Mouse (Mus musculus) limb, embryonic 12.5 days (tissue): ENCODE results near the gene Noxred1. TPM values are rescaled to one million over a fixed set of nuclear protein-coding genes. Genes with fewer than 3 reads are reported as not detected.
"Not testable (repeated sequence)": the region's sequence is repeated elsewhere in the genome, so short reads cannot be mapped to it uniquely, and the experiment has no call there.

ENCODE experiments used
- ATAC-seq: fragments of 200-750 bp; cut with Nextera tagmentation; 2 replicates; pipeline ENCODE4 v1.8.0; 2017; ENCODE audit warnings: low read depth, moderate TSS enrichment; ENCODE audit not compliant: insufficient number of reproducible peaks, insufficient read depth, low FRiP score, low TSS enrichment
- H3K27ac ChIP-seq: fragments of 300-500 bp; sonication (generic); 2 replicates; pipeline ENCODE4 v1.5.1; 2016; ENCODE audit warnings: mild to moderate bottlenecking, moderate library complexity
- H3K27me3 ChIP-seq: fragments of 300-500 bp; sonication (generic); 2 replicates; pipeline ENCODE4 v1.6.1; 2016; ENCODE audit warnings: mild to moderate bottlenecking, moderate library complexity
- H3K36me3 ChIP-seq: fragments of 300-500 bp; sonication (generic); 2 replicates; pipeline ENCODE4 v1.6.1; 2016; ENCODE audit warnings: mild to moderate bottlenecking, moderate library complexity
- H3K4me1 ChIP-seq: fragments of 300-500 bp; sonication (generic); replicated peaks from 2 replicates; pipeline ENCODE4 v1.6.1; 2016
- H3K4me2 ChIP-seq: fragments of 300-500 bp; sonication (generic); 2 replicates; pipeline ENCODE4 v1.6.1; 2016; ENCODE audit warnings: mild to moderate bottlenecking, moderate library complexity
- H3K4me3 ChIP-seq: fragments of 300-500 bp; sonication (generic); replicated peaks from 2 replicates; pipeline ENCODE4 v1.5.1; 2016; ENCODE audit warnings: mild to moderate bottlenecking
- H3K9ac ChIP-seq: fragments of 300-500 bp; sonication (generic); replicated peaks from 2 replicates; pipeline ENCODE4 v1.6.1; 2016; ENCODE audit warnings: mild to moderate bottlenecking, moderate library complexity
- H3K9me3 ChIP-seq: fragments of 300-500 bp; sonication (generic); 2 replicates; pipeline ENCODE4 v1.6.1; 2016; ENCODE audit warnings: mild to moderate bottlenecking, moderate library complexity
- WGBS: fragments of 180-500 bp; shearing (Covaris S2); methylation state at CpG from one replicate; pipeline ENCODE4 v1.1.7; 2016; 5-methylcytosine and 5-hydroxymethylcytosine counted together
- polyA plus RNA-seq: library from polyadenylated mRNA; unstranded; fragments of >200 nt; fragmentation: Nextera tagmentation; extraction: Ambion mirVana; gene quantifications from 2 replicates; pipeline ENCODE4 v1.2.1, GENCODE M21; 2016

Noxred1 gene
- 0.99 and 1.2 TPM in 2 replicates for polyA plus RNA-seq

DNA sequence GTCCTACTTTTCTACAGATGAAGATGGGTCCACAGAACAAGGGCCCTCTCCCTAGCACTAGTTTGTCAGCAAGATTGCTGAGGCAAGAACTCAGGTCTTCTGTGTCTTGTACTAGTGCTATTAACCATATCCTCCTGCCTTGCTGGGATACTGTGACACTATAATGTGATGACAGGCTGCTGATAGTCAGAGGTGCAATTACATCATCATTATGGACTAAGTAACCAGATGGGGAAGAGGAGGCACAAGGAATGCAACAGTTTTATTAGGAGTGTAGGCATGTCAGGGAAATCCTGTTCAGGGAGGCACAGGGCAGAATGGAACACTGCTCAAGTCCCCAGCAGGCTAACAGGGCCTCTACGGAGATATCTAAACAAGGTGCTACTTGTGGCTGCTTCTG lies at the start of gene Noxred1:
TSS of gene Noxred1 (minus strand) at position 101 of the 400 bp plus-strand sequence.
- 89% methylated on average over 1 of the region's 1 CpGs for WGBS
- no peak for ATAC-seq
- H3K9me3 ChIP-seq, result no peaks in the 10 kb centered on the region

DNA sequence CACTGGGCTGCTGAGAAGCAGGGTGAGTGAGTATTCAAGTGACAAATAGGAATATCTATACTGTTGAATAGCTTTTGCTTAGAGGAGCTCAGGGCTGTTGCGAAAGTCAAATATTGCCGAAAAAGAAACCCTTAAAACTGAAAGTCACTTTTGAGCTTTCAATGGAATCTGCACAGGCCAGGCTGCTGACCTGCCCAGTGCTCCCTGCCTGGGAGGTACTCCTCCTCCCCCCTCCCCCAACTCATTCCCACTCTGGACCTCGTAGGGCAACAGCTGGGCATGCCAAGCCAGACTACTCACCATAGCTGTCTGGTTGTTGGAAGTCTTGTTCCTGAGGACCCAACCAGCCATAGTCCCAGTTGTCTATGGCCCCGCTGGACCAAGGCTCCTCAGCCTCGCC lies 46.2 kb upstream of the Noxred1 start:
- H3K9ac ChIP-seq, result no peak overlapping the region
- no peaks in the 10 kb centered on the region for H3K36me3 ChIP-seq
- no peak overlapping the region for H3K4me2 ChIP-seq
- H3K4me3 ChIP-seq, result no peak overlapping the region
- 89% methylated on average over 5 of the region's 5 CpGs for WGBS
- peaks cover 5% of the 10 kb centered on the region; the same call in 1 of the 2 replicates for H3K9me3 ChIP-seq
- no peaks in the 10 kb centered on the region for H3K4me1 ChIP-seq
- no peak for ATAC-seq
- no peaks in the 10 kb centered on the region for H3K27me3 ChIP-seq
- no peak overlapping the region for H3K27ac ChIP-seq

More for the DNA sequence above, at the start of gene Noxred1:
- Histone ChIP-seq H3K4me1 (no peaks in the 10 kb centered on the region), H3K9ac (no peak within 1 kb of the TSS), H3K4me3 (no peak within 1 kb of the TSS), H3K27me3 (no peaks in the 10 kb centered on the region), H3K4me2 (no peak within 1 kb of the TSS), H3K36me3 (peaks cover 57% of the 10 kb centered on the region), H3K27ac (no peak within 1 kb of the TSS)

DNA sequence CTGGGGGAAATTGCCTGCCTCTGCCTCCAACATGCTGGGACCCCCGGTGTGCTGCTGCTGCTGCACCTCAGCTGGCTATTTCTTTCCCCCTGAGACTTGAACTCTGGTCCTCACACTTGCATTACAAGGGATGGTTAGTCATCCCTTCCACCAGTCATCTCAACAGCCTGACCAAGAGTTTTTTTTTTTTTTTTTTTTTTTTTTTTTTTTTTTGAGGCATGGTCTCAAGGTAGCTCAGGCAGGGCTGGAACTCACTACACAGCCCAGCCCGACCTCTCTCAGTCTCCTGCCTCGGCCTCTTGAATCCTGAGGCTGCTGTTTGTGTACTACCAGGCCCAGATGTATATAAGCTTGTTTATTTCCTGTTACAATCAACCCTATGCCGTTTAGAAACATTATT lies 45.7 kb upstream of the Noxred1 start:
- Histone ChIP-seq H3K4me1 (no peaks in the 10 kb centered on the region), H3K4me2 (no peak overlapping the region), H3K36me3 (no peaks in the 10 kb centered on the region), H3K4me3 (no peak overlapping the region), H3K9ac (no peak overlapping the region), H3K27me3 (no peaks in the 10 kb centered on the region), H3K27ac (no peak overlapping the region), H3K9me3 (peaks cover 5% of the 10 kb centered on the region; the same call in 1 of the 2 replicates)
- WGBS, result 74% methylated on average over 4 of the region's 4 CpGs
- no peak for ATAC-seq

DNA sequence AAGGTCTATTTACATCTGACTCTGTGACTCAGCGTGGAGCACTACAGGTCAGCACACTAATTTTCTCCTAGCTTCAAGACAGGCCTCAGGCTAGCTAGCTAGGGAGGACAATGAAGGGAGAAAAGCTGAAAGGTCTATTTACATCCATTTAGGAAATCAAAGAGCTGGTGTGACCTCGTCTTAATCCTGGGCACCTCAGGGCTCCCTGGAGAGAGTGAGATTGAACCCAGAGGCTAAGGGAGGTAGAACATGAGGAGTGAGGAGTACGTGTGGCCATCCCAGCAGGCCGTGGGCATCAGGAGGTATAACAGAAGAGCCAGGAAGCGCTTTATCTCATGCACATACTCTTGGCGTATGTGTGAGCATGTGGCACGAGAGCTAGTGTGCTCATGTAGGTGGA lies 45.2 kb upstream of the Noxred1 start:
- Histone ChIP-seq H3K4me2 (no peak overlapping the region), H3K27me3 (no peaks in the 10 kb centered on the region), H3K4me3 (no peak overlapping the region), H3K27ac (no peak overlapping the region), H3K9me3 (peaks cover 5% of the 10 kb centered on the region; the same call in 1 of the 2 replicates), H3K4me1 (peaks cover 4% of the 10 kb centered on the region; the same call in 1 of the 2 replicates), H3K36me3 (no peaks in the 10 kb centered on the region), H3K9ac (no peak overlapping the region)
- WGBS, result 71% methylated on average over 7 of the region's 7 CpGs
- no peak for ATAC-seq

DNA sequence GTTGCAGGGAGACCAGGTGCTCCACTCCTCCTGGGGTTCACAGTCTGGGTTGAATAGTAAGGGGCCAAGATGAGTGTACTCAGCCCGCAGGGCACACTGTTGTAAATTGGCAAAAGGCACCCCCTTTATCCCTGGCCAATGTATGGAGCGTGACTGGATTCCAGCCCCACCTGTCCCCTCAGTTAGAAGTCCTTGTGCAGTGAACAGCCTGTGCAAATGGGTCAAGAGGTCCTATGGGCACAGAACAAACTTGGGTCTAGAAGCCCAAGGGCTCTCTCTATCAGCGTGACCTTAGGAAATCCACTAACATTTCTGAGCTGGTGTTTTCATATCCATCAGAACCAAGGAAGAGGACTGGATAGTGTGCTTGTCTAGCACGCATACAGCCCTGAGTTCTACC lies 44.2 kb upstream of the Noxred1 start:
- ATAC-seq, result no peak
- H3K9ac ChIP-seq, result no peak overlapping the region
- H3K27me3 ChIP-seq, result no peaks in the 10 kb centered on the region
- H3K4me2 ChIP-seq, result no peak overlapping the region
- no peaks in the 10 kb centered on the region for H3K9me3 ChIP-seq
- 91% methylated on average over 4 of the region's 4 CpGs for WGBS
- no peaks in the 10 kb centered on the region for H3K36me3 ChIP-seq
- H3K4me1 ChIP-seq, result peaks cover 10% of the 10 kb centered on the region
- H3K27ac ChIP-seq, result no peak overlapping the region
- no peak overlapping the region for H3K4me3 ChIP-seq

DNA sequence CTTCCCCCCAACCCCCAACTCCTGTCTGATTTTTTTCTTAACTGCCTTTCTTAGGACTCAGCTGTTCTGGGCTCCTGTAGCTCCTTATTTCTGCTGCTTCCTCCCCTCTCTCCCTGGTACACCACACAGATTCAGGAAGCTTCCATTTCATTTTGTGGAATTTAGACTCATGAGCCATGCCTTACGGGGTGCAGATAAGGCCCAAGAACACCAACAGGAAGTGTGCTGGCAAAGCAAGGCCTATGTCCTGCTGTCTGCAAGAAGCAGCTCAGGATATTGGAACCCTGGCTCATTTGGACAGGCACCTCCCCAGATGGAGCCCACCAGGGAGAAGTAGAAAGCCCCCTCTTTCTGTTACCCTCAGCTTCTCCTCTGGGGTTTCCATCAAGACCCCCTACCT lies 43.2 kb upstream of the Noxred1 start:
- H3K9me3 ChIP-seq, result no peaks in the 10 kb centered on the region
- no peak overlapping the region for H3K4me3 ChIP-seq

DNA sequence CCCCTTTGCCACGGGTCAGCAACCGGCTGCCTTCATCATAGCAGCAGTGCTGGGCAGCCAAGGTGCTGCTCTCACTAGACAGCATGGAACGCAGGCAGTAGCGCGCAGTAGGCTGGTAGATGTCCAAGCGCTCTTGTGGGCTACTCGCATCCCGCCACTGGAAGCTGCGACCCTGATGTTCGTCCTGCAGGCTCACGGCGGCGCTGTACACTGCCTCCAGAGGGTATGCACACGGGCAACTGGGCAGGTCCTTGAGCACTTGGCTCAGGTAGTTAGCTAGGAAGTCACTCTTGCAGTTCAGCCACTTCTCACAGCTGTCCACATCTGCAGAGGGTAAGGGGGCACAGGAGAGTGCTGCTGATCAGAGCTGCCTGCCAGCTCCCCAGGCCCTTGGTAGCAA lies 41.3 kb upstream of the Noxred1 start:
- no peak overlapping the region for H3K27ac ChIP-seq
- WGBS, result 55% methylated on average over 14 of the region's 14 CpGs
- no peak overlapping the region for H3K9ac ChIP-seq
- H3K27me3 ChIP-seq, result no peaks in the 10 kb centered on the region
- no peaks in the 10 kb centered on the region for H3K9me3 ChIP-seq
- no peak overlapping the region for H3K4me3 ChIP-seq
- ATAC-seq, result no peak
- no peak overlapping the region for H3K4me2 ChIP-seq
- peaks cover 19% of the 10 kb centered on the region for H3K36me3 ChIP-seq
- peaks cover 10% of the 10 kb centered on the region for H3K4me1 ChIP-seq

More for the DNA sequence above, 43.2 kb upstream of the Noxred1 start:
- ATAC-seq, result no peak
- H3K36me3 ChIP-seq, result peaks cover under 1% of the 10 kb centered on the region
- no peak overlapping the region for H3K27ac ChIP-seq
- peaks cover 10% of the 10 kb centered on the region for H3K4me1 ChIP-seq
- H3K4me2 ChIP-seq, result no peak overlapping the region
- WGBS, result 88% methylated on average over 1 of the region's 1 CpGs
- H3K9ac ChIP-seq, result no peak overlapping the region
- no peaks in the 10 kb centered on the region for H3K27me3 ChIP-seq

DNA sequence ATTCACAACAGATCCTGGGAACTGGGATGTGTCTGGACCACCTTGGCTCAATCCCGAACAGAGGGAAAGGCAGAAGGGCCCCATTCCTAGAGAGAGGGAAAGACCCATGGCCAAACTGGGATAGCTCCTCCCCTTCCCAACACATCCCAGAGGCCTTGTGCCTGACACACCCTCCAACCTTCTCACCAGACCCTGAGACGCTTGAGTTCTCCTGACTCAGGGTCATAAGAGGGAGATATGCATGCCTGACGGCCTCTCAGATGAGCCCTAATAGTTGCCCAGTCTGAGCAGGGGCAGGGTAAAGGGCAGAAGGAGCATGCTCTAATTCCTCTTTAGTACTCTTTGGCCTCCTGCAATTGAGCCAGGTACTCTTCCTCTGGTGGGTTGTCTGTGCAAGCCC lies 40.8 kb upstream of the Noxred1 start:
- ATAC-seq, result no peak
- 43% methylated on average over 3 of the region's 3 CpGs for WGBS
- H3K27ac ChIP-seq, result no peak overlapping the region

DNA sequence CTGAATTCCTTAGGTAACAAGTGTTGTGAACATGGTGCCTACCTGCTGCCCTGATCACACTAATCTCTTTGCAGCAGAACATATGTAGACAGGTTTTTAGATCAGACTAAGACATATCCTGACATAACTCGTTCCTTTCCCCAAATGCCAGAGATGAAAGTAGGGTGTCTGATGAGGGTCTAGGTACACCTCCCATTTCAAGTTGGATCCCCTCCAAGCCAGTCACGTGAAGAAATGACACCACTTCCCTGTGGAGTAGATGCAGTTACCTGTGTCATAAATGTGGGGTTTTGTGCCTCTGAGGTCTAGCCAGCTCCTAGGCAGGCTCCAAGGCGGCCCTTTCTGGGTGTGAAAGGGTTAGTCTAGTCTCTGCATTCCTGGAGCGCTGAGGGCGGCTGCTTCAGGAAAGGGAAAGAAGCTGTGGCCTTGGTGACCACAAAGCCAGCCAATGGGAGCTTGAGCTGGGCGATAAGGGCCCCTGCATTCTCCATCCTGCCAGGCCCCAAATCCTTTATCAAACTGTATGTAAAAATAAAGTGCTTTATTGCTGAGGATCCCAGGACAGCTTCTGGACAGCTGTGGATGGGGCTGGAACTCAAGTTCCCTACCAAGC lies 39.7 kb upstream of the Noxred1 start:
- WGBS, result 20% methylated on average over 6 of the region's 6 CpGs
- no peak for ATAC-seq
- H3K27ac ChIP-seq, result no peak overlapping the region

More for the DNA sequence above, 40.8 kb upstream of the Noxred1 start:
- no peak overlapping the region for H3K4me2 ChIP-seq
- peaks cover 25% of the 10 kb centered on the region for H3K36me3 ChIP-seq
- peaks cover 10% of the 10 kb centered on the region for H3K4me1 ChIP-seq
- no peak overlapping the region for H3K9ac ChIP-seq
- no peaks in the 10 kb centered on the region for H3K27me3 ChIP-seq
- H3K9me3 ChIP-seq, result no peaks in the 10 kb centered on the region
- no peak overlapping the region for H3K4me3 ChIP-seq

DNA sequence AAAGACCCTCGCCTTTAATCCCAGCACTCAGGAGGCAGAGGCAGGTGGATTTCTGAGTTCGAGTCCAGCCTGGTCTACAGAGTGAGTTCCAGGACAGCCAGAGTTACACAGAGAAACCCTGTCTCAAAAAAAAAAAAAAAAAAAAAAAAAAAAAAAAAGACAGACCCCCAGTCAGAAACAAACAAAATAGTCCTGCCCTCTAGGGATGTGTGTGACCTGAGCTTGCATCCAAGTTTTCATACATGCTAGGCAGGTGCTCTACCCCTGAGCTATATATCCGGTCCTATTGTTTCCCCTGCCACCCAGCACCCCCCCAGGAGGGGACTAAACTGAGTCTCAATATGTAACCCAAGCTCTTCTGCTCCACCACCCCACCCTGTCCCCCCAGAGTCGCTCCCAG lies 38.7 kb upstream of the Noxred1 start:
- H3K27ac ChIP-seq, H3K4me2 ChIP-seq, H3K4me3 ChIP-seq, ATAC-seq, H3K27me3 ChIP-seq, H3K9ac ChIP-seq, H3K9me3 ChIP-seq: not testable (repeated sequence)
- Histone ChIP-seq H3K4me1 (peaks cover 10% of the 10 kb centered on the region), H3K36me3 (peaks cover 46% of the 10 kb centered on the region)
- WGBS, result 90% methylated on average over 4 of the region's 4 CpGs

More for the DNA sequence above, 39.7 kb upstream of the Noxred1 start:
- Histone ChIP-seq H3K27me3 (no peaks in the 10 kb centered on the region), H3K9me3 (no peaks in the 10 kb centered on the region), H3K36me3 (peaks cover 36% of the 10 kb centered on the region), H3K9ac (no peak overlapping the region), H3K4me1 (peaks cover 10% of the 10 kb centered on the region), H3K4me3 (no peak overlapping the region), H3K4me2 (no peak overlapping the region)

DNA sequence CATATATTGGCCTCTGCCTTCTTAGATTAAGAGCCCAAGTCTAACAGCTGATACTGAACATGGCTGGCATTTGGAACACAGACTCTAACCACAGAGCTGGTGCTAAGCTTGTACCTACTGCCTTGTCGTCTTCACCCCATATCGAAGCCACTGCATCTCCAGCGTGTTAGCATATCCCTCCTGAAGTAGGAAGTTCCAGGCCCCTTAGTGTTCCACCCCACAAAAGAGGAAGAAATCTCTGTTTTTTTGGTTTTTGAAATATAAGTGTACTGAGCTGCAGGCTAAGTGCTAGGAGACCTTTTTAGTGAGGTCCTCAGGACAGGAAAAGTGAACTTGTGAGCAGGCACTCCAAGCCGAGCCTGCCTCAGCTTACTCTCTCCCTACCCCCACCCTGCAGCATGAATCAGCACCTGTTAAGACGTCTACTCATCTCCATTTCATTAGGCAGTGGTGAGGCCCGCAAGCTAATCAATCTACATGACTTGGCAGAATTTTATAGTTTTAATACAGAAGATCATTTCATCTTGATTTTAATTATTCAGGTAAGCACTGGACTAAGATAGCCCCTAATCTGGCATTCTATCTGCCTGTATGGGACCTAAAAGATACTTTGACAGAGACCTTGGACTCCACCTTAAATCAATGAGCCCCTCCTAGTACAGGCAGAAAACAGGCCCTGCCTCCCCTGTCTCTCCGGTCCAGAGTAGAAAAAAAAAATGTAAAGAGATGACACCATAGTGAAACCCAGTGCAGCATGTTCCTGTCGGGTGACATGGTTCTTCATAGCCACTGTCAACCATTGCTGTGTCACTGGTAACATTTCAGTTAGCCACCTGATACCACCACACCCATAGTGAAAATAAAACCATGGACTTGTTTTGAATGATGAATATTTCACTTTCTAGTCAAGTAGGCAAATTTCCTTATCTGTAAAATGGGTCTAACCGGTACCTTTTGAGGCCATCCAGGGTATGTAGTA lies 36.6 kb upstream of the Noxred1 start:
- H3K36me3 ChIP-seq, result peaks cover 67% of the 10 kb centered on the region
- 92% methylated on average over 9 of the region's 9 CpGs for WGBS
- H3K4me3 ChIP-seq, result no peak overlapping the region
- H3K27ac ChIP-seq, result no peak overlapping the region
- no peak overlapping the region for H3K9ac ChIP-seq
- no peak overlapping the region for H3K4me2 ChIP-seq
- no peak for ATAC-seq
- H3K4me1 ChIP-seq, result peaks cover 10% of the 10 kb centered on the region
- H3K27me3 ChIP-seq, result no peaks in the 10 kb centered on the region
- no peaks in the 10 kb centered on the region for H3K9me3 ChIP-seq
